Mouse (Mus musculus) stomach, embryonic 15.5 days (tissue): Measurements from ENCODE around the gene Ap5s1. TPM values are rescaled to one million over a fixed set of nuclear protein-coding genes. Genes with fewer than 3 reads are reported as not detected.
A peak's percentile ranks its signal among the peaks of the same experiment; 100 is the strongest.
"Not testable (repeated sequence)": the region's sequence is repeated elsewhere in the genome, so short reads cannot be mapped to it uniquely, and the experiment has no call there.

Experiments
- ATAC-seq: fragments of 200-750 bp; cut with Nextera tagmentation; 2 replicates; pipeline ENCODE4 v1.8.0; 2017; ENCODE audit warnings: low read depth, moderate number of reproducible peaks, moderate TSS enrichment; ENCODE audit not compliant: insufficient read depth, low FRiP score
- H3K27ac ChIP-seq: fragments of 300-500 bp; sonication (generic); 2 replicates; pipeline ENCODE4 v1.5.1; 2015; ENCODE audit warnings: mild to moderate bottlenecking, inconsistent platforms
- H3K27me3 ChIP-seq: fragments of 300-500 bp; sonication (generic); replicated peaks from 2 replicates; pipeline ENCODE4 v1.6.1; 2015; ENCODE audit warnings: inconsistent platforms
- H3K36me3 ChIP-seq: fragments of 300-500 bp; sonication (generic); 2 replicates; pipeline ENCODE4 v1.6.1; 2015; ENCODE audit warnings: inconsistent platforms
- H3K4me1 ChIP-seq: fragments of 300-500 bp; sonication (generic); 2 replicates; pipeline ENCODE4 v1.6.1; 2015; ENCODE audit warnings: inconsistent platforms
- H3K4me2 ChIP-seq: fragments of 300-500 bp; sonication (generic); 2 replicates; pipeline ENCODE4 v1.6.1; 2015; ENCODE audit warnings: mild to moderate bottlenecking, inconsistent platforms
- H3K4me3 ChIP-seq: fragments of 300-500 bp; sonication (generic); replicated peaks from 2 replicates; pipeline ENCODE4 v1.5.1; 2015; ENCODE audit warnings: inconsistent platforms
- H3K9ac ChIP-seq: fragments of 300-500 bp; sonication (generic); 2 replicates; pipeline ENCODE4 v1.6.1; 2015; ENCODE audit warnings: inconsistent platforms
- H3K9me3 ChIP-seq: fragments of 300-500 bp; sonication (generic); 2 replicates; pipeline ENCODE4 v1.6.1; 2016; ENCODE audit warnings: inconsistent platforms
- WGBS: fragments of 180-500 bp; shearing (Covaris S2); methylation state at CpG from one replicate; pipeline ENCODE4 v1.1.7; 2015; 5-methylcytosine and 5-hydroxymethylcytosine counted together
- polyA plus RNA-seq: library from polyadenylated mRNA; unstranded; fragments of >200 nt; fragmentation: Nextera tagmentation; extraction: Ambion mirVana; gene quantifications from 2 replicates; pipeline ENCODE4 v1.2.1, GENCODE M21; 2015

Gene Ap5s1
- polyA plus RNA-seq, 1 experiment from 2014 or later = 23.7 TPM

GRCm38 (mm10) chr2:131209125-131209795 lies 2.4 kb downstream of the Ap5s1 start:
- ATAC-seq = no peak
- 73% methylated on average over 4 of the region's 4 CpGs for WGBS
- Histone ChIP-seq H3K4me2 (peak overlapping the region; percentile 58), H3K27ac (peak overlapping the region; percentile 93), H3K4me3 (peak overlapping the region; percentile 49; the same call in 1 of the 2 replicates), H3K36me3 (no peaks in the 10 kb centered on the region), H3K9me3 (no peaks in the 10 kb centered on the region), H3K4me1 (peaks cover 34% of the 10 kb centered on the region), H3K27me3 (no peaks in the 10 kb centered on the region), H3K9ac (no peak overlapping the region)

- no peaks in the 10 kb centered on the region for H3K27me3 ChIP-seq
- WGBS = under 1% methylated on average over 50 of the region's 50 CpGs
- peak; percentile 92 for ATAC-seq
- H3K9me3 ChIP-seq = no peaks in the 10 kb centered on the region
- peak overlapping the region; percentile 58 for H3K4me2 ChIP-seq
- H3K36me3 ChIP-seq = no peaks in the 10 kb centered on the region
- H3K4me3 ChIP-seq = peak overlapping the region; percentile 49
- H3K9ac ChIP-seq = peak overlapping the region; percentile 42
- peaks cover 25% of the 10 kb centered on the region for H3K4me1 ChIP-seq
- H3K27ac ChIP-seq = peak overlapping the region; percentile 93
These were observed 3.3 kb downstream of the Ap5s1 start for GRCm38 (mm10) chr2:131209969-131210792.

DNA sequence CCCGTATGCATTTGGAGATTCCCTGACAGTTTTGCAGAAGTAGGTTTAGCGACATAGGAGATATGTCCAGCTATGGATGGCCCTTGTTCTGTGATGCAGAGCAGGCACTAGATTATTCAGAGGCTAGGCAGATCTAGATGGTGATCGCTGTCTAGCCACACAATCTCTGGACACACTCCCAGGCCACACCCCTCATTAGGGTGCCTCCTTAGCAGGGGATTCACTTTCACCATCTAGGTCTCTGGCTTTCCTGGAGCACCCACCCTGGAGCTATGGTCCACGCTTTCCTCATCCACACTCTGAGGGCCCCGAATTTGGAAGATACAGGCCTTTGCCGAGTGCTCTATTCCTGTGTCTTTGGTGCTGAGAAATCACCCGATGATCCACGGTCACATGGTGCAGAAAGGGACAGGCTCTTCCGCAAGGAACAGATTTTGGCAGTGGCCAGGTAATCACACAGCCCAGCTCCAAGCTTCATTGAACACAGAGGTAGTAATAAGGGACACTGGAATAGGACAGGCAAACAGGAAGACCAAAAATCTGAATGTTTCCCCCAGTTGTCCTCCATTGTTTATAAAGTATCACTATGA lies 4.2 kb downstream of the Ap5s1 start:
- ATAC-seq = no peak
- no peaks in the 10 kb centered on the region for H3K9me3 ChIP-seq
- H3K27me3 ChIP-seq = no peaks in the 10 kb centered on the region
- H3K36me3 ChIP-seq = no peaks in the 10 kb centered on the region
- peak overlapping the region; percentile 49 for H3K4me3 ChIP-seq
- H3K9ac ChIP-seq = peak overlapping the region; percentile 42; the same call in 1 of the 2 replicates
- peaks cover 20% of the 10 kb centered on the region for H3K4me1 ChIP-seq
- peak overlapping the region; percentile 58 for H3K4me2 ChIP-seq
- peak overlapping the region; percentile 44; the same call in 1 of the 2 replicates for H3K27ac ChIP-seq
- 60% methylated on average over 9 of the region's 9 CpGs for WGBS

DNA sequence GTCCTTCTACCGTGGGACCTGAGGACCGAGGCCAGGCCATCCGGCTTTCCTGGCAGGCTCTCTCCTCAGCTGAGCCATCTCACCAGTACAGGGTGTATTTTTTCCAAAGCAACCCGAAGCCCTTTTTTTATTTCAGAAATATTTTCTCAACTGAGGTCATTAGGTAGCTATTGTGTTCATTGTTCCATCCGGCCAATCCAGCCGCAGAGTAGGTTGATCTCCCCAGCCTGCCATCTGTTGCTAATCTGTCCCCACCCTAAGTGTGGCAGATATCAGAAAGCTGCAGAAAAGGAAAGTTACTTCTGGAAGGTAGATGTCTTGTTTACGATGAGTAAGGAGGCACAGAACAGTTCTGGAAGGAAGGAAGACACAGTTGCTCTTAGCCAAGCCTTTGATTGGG lies 6.9 kb downstream of the Ap5s1 start:
- Histone ChIP-seq H3K27me3 (no peaks in the 10 kb centered on the region), H3K9me3 (no peaks in the 10 kb centered on the region), H3K36me3 (no peaks in the 10 kb centered on the region), H3K9ac (no peak overlapping the region), H3K4me3 (no peak overlapping the region), H3K27ac (no peak overlapping the region), H3K4me1 (peaks cover 20% of the 10 kb centered on the region), H3K4me2 (no peak overlapping the region)
- 82% methylated on average over 7 of the region's 7 CpGs for WGBS
- ATAC-seq = 0 out of 2 replicates have a peak, but pooled peaks have one; percentile 12

DNA sequence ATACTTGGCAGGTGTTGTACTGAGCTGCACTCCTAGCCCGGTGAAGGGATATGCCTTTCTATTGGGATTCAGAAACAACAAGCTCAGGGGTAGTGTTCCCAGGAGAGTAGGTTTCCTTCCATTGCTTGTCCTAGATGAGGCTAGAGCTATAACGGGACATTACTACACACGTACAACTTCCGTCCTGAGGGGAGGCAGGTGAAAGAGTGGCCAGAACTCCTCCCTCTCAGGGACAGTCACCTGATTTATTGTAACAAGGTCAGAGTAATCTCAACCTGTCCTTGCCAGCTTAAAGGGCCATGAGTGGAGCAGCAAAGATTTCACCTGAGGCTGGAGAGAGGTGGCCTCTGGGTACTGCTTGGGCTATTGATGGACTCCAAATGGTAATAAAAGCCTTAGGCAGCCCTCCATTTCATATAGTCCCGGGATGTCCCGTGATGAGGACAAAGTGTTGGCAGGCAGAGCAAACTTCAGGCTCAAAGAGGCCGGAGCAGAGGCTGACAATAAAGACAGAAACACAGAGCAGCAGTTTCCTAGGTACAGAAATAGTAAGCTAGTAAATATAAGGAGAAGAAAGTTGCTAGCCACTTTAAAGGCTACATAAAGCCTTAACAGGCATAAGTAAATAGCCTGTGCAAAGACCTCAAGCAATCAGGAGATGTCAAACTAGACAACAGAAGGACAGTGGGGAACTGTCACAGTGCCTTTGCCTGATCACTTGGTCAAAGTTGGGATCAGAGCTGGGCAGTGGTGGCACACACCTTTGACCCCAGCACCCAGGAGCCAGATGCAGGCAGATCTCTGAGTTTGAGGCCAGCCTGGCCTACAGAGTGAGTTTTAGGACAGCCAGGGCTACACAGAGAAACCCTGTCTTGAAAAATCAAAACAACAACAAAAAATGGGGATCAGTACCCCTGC lies 9.3 kb downstream of the Ap5s1 start:
- H3K4me3 ChIP-seq = no peak overlapping the region
- no peak for ATAC-seq
- H3K27me3 ChIP-seq = no peaks in the 10 kb centered on the region
- no peak overlapping the region for H3K4me2 ChIP-seq
- H3K9ac ChIP-seq = no peak overlapping the region
- H3K27ac ChIP-seq = no peak overlapping the region
- WGBS = 69% methylated on average over 7 of the region's 7 CpGs
- H3K36me3 ChIP-seq = no peaks in the 10 kb centered on the region
- H3K4me1 ChIP-seq = peaks cover 8% of the 10 kb centered on the region; the same call in 1 of the 2 replicates
- no peaks in the 10 kb centered on the region for H3K9me3 ChIP-seq

GRCm38 (mm10) chr2:131220030-131220429 lies 13.2 kb downstream of the Ap5s1 start:
- no peak overlapping the region for H3K9ac ChIP-seq

GRCm38 (mm10) chr2:131221853-131222515 lies 15.1 kb downstream of the Ap5s1 start:
- no peak for ATAC-seq
- no peak overlapping the region for H3K27ac ChIP-seq

More at GRCm38 (mm10) chr2:131220030-131220429, 13.2 kb downstream of the Ap5s1 start:
- ATAC-seq = no peak
- Histone ChIP-seq H3K27ac (no peak overlapping the region), H3K4me3 (no peak overlapping the region), H3K36me3 (no peaks in the 10 kb centered on the region), H3K9me3 (no peaks in the 10 kb centered on the region), H3K4me2 (no peak overlapping the region), H3K27me3 (no peaks in the 10 kb centered on the region), H3K4me1 (no peaks in the 10 kb centered on the region; the same call in 1 of the 2 replicates)
- 64% methylated on average over 4 of the region's 4 CpGs for WGBS

DNA sequence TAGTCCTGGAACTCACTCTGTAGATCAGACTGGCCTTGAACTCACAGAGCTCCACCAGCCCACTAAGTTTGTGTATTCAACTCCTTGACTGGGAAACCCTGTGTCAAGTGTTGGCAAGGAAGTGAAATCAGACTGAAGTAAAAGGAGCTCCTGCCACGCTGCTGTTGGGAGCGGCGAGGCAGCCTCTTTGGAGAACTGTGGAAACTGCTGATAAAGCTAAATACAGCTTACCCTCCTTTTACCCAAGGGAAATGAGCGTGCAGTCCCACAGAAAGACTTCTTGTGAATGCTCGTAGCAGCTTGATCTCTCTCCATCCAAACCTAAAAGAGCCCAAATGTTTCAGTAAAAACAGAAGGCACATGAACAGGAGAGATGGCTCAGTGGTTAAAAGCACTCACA lies 15.7 kb downstream of the Ap5s1 start:
- no peaks in the 10 kb centered on the region for H3K27me3 ChIP-seq
- H3K27ac ChIP-seq = no peak overlapping the region
- 44% methylated on average over 5 of the region's 5 CpGs for WGBS
- no peaks in the 10 kb centered on the region for H3K9me3 ChIP-seq
- no peak overlapping the region for H3K4me2 ChIP-seq
- ATAC-seq = peak; percentile 32; the same call in 1 of the 2 replicates
- no peaks in the 10 kb centered on the region; the same call in 1 of the 2 replicates for H3K4me1 ChIP-seq
- no peaks in the 10 kb centered on the region for H3K36me3 ChIP-seq
- no peak overlapping the region for H3K4me3 ChIP-seq
- no peak overlapping the region for H3K9ac ChIP-seq

More at GRCm38 (mm10) chr2:131221853-131222515, 15.1 kb downstream of the Ap5s1 start:
- H3K9ac ChIP-seq = no peak overlapping the region
- H3K9me3 ChIP-seq = no peaks in the 10 kb centered on the region
- WGBS = 67% methylated on average over 3 of the region's 3 CpGs
- no peaks in the 10 kb centered on the region; the same call in 1 of the 2 replicates for H3K4me1 ChIP-seq
- H3K27me3 ChIP-seq = no peaks in the 10 kb centered on the region
- no peaks in the 10 kb centered on the region for H3K36me3 ChIP-seq
- H3K4me2 ChIP-seq = no peak overlapping the region
- no peak overlapping the region for H3K4me3 ChIP-seq

DNA sequence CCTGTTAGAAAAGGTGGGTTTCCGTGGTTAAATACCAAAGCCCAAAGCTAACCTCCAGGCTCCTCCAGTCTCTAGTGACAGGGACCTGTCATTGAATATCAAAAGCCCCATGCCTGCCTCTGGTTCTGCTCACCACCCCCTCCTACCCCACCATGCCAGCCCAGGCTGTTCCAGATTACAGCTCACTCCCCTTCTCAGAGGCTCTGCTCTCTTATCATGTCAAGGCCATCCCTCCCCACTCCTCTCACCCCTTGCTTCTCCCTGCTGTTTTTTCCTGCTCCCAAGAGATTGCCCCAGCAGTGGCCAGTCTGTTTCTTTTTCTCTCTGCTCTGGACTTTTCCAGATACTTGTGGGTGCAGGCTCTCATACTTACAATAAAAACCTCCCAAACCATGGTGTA lies 16.7 kb downstream of the Ap5s1 start:
- Histone ChIP-seq H3K27ac (no peak overlapping the region), H3K4me1 (no peaks in the 10 kb centered on the region; the same call in 1 of the 2 replicates), H3K4me3 (no peak overlapping the region), H3K27me3 (no peaks in the 10 kb centered on the region), H3K36me3 (no peaks in the 10 kb centered on the region), H3K9me3 (no peaks in the 10 kb centered on the region), H3K9ac (no peak overlapping the region), H3K4me2 (no peak overlapping the region)
- 59% methylated on average over 1 of the region's 1 CpGs for WGBS
- ATAC-seq = peak; percentile 94; the same call in 1 of the 2 replicates

DNA sequence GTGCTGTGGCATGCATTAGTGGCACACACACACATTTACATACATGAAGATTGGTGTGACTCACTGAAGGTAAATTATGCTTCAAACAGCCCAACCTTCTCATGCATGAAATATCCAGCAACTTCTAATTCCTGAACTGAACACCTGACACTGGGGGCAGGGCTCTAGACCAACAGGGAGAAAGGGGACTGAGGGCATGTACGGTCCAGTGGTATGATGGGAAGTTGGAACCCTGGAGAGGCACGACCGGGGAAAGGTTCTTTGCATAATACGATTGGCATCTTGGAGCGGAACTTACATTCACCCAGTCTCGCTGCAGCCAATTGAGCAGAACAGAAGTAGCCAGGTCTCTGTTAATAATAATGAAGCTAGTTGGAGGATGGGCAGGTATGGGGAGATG lies 18.3 kb downstream of the Ap5s1 start:
- Histone ChIP-seq H3K27me3 (no peaks in the 10 kb centered on the region), H3K9me3 (no peaks in the 10 kb centered on the region), H3K27ac (no peak overlapping the region), H3K4me3 (no peak overlapping the region), H3K4me1 (no peaks in the 10 kb centered on the region; the same call in 1 of the 2 replicates), H3K4me2 (no peak overlapping the region), H3K36me3 (no peaks in the 10 kb centered on the region), H3K9ac (no peak overlapping the region)
- no peak for ATAC-seq
- 89% methylated on average over 6 of the region's 6 CpGs for WGBS

DNA sequence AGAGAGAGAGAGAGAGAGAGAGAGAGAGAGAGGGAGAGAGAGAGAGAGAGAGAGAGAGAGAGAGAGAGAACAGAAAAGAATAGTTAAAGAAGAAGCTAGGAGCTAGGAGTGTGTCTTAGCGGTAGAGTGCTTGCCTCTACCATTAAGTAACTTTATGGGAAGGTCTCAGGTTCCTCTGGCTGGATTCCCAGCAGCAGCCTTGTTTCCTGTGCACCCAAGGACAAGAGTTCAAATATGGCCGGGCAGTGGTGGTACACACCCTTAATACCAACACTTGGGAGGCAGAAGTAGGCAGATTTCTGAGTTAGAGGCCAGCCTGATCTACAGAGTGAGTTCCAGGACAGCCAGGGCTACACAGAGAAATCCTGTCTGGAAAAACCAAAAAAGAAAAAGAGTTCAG lies 19.8 kb downstream of the Ap5s1 start:
- H3K4me1 ChIP-seq, H3K9ac ChIP-seq, H3K27me3 ChIP-seq, ATAC-seq, H3K27ac ChIP-seq, H3K4me2 ChIP-seq, H3K9me3 ChIP-seq, H3K36me3 ChIP-seq, H3K4me3 ChIP-seq: not testable (repeated sequence)
- 60% methylated on average over 2 of the region's 2 CpGs for WGBS
